Mouse (Mus musculus): ENCODE data around the gene Brd1.

DNA sequence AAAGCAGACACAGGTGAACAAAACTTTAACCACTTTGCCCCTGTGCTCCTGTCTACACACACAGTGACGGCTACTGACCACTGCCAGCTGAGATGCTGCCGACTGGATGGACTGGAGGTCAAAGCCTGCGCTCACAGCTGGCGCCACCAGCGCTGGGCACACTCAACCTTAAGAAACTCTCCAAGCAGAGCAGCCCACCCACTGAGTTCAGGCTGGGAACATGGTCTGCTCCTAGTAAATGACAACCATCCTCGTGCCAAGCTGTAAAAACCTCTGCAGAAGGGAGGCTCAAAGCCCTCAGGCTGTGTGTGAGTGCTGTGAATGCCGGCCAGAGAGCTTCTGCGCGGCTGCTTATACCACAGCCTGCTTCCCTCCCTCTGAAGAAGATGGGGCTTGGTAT lies 16.8 kb downstream of the Brd1 start:
- TF ChIP-seq CTCF (conservative IDR thresholded peaks at IDR 0.05; ENCODE audit: low read length) (no peak), NANOG (IDR thresholded peaks at IDR 0.05; ENCODE audit: borderline replicate concordance, low read length) (no peak)
